Mouse (Mus musculus) layer of hippocampus, postnatal 25 days (tissue): ENCODE data around the gene Cnr1. TPM values are rescaled to one million over a fixed set of nuclear protein-coding genes. Genes with fewer than 3 reads are reported as not detected.

Experiments
- DNase-seq, 2 experiments: peaks; one replicate each; pipeline ENCODE4 v3.0.0; 2022; ENCODE audit warnings: mixed read lengths in 2 of 2, low spot score in 1 of 2; ENCODE audit errors: extremely low spot score in 1 of 2
- total RNA-seq, 2 experiments: library from RNA; stranded (reverse); gene quantifications; 2 replicates each; pipeline ENCODE4 v1.2.3; 2021

Cnr1 gene
- 100 to 1,000 TPM; 187 to 189 TPM for total RNA-seq

- peak; percentile 57 to 75 for DNase-seq
These were observed at the start of gene Cnr1 for GRCm38 (mm10) chr4:33924234-33924888. Cnr1 (plus strand) TSS chr4:33924593.

GRCm38 (mm10) chr4:33879944-33880343 lies 44.4 kb upstream of the Cnr1 start:
- no peak for DNase-seq

GRCm38 (mm10) chr4:33886026-33886425 lies 38.4 kb upstream of the Cnr1 start:
- DNase-seq = no peak

- no peak for DNase-seq
These were observed 34.4 kb upstream of the Cnr1 start for GRCm38 (mm10) chr4:33889976-33890375.

- no peak for DNase-seq
These were observed 32.1 kb upstream of the Cnr1 start for GRCm38 (mm10) chr4:33892178-33892869.

GRCm38 (mm10) chr4:33893841-33894240 lies 30.6 kb upstream of the Cnr1 start:
- peak; percentile 42 to 47 for DNase-seq

- no peak for DNase-seq
These were observed 29.3 kb upstream of the Cnr1 start for GRCm38 (mm10) chr4:33895046-33895445.

- DNase-seq = no peak
These were observed 28.9 kb upstream of the Cnr1 start for GRCm38 (mm10) chr4:33895491-33895890.

GRCm38 (mm10) chr4:33901659-33902058 lies 22.7 kb upstream of the Cnr1 start:
- DNase-seq = no peak

GRCm38 (mm10) chr4:33903812-33904340 lies 20.5 kb upstream of the Cnr1 start:
- DNase-seq = no peak

GRCm38 (mm10) chr4:33904826-33905225 lies 19.6 kb upstream of the Cnr1 start:
- DNase-seq = no peak

GRCm38 (mm10) chr4:33908786-33909185 lies 15.6 kb upstream of the Cnr1 start:
- DNase-seq = no peak

- DNase-seq = no peak
These were observed 8.7 kb upstream of the Cnr1 start for GRCm38 (mm10) chr4:33915730-33916129.

GRCm38 (mm10) chr4:33920807-33921206 lies 3.6 kb upstream of the Cnr1 start:
- DNase-seq = no peak

- DNase-seq = peak in 1 of 2 experiments; percentile 33
These were observed 1.1 kb upstream of the Cnr1 start for GRCm38 (mm10) chr4:33923151-33923760.

- DNase-seq = peak; percentile 31 to 51
These were observed 596 bp upstream of the Cnr1 start for GRCm38 (mm10) chr4:33923761-33924233.

- DNase-seq = no peak
These were observed 474 bp downstream of the Cnr1 start for GRCm38 (mm10) chr4:33924889-33925245.

GRCm38 (mm10) chr4:33925489-33925888 lies 1.1 kb downstream of the Cnr1 start:
- no peak for DNase-seq

GRCm38 (mm10) chr4:33926010-33926409 lies 1.6 kb downstream of the Cnr1 start:
- no peak for DNase-seq

GRCm38 (mm10) chr4:33926730-33927263 lies 2.4 kb downstream of the Cnr1 start:
- DNase-seq = no peak

GRCm38 (mm10) chr4:33927644-33928043 lies 3.3 kb downstream of the Cnr1 start:
- DNase-seq = no peak
